Mouse (Mus musculus): Measurements from ENCODE around the gene Gm14322.
"Not testable (repeated sequence)": the region's sequence is repeated elsewhere in the genome, so short reads cannot be mapped to it uniquely, and the experiment has no call there.

The Gm14322 gene

GRCm38 (mm10) chr2:177758941-177759558 lies at the start of gene Gm14322:
Gm14322 (plus strand) TSS chr2:177759288.
- DNase-seq (ENCODE audit: low read depth, low spot score): not testable (repeated sequence)

DNA sequence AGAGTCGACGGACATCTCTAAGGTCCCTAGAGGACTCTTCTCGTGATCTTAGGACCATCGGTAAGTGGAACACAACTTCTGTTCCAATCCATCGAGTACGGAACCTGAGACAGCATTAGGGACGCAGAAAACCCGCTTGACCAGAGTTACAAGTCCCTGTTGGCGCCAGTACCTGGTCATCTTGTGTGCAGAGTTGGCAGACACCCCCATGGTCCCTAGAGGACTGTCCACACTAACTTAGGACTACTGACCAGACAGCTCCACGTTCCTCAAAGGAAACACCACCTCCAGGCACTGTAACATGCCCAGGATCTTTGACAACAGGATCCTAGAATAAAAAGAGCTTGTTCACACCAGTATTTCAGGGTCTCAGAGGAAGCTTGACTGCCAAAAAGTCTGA lies 17.6 kb upstream of the Gm14322 start:
- DNase-seq (ENCODE audit: low read depth, low spot score): not testable (repeated sequence)

DNA sequence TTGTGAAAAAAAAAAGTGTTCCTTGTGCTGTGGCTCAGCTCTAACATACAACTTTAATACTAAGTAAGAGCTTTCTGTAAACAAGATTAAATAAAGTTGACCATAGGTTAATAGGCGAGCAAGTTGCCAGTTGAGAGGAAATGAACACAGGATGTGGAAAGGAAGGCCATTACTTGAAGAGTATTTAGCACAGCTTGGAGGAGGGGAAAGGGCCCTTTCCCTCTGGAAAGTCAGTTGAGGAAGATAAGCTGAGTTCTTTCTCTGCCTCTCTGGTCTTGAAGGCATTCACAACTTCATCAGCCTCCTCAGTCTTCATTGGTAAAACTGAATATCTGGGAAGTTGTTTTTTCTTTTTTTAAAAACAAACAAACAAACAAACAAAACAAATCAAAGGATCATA lies 28.3 kb downstream of the Gm14322 start:
- DNase-seq (ENCODE audit: low read depth, low spot score): not testable (repeated sequence)

- not testable (repeated sequence) for DNase-seq (ENCODE audit: low read depth, low spot score)
These were observed 47.1 kb downstream of the Gm14322 start for GRCm38 (mm10) chr2:177806170-177806569.

All from 3T3-L1 (cell line).